14 mouse cellular contexts compared by ENCODE assay signal in genomic region chr7:24533806-24534205, GRCm38 (mm10). TPM values are rescaled to one million over a fixed set of nuclear protein-coding genes. Genes with fewer than 3 reads are reported as not detected.
A peak's percentile ranks its signal among the peaks of the same experiment; 100 is the strongest.
DNase-seq lines count a peak whose midpoint lies in the region; ATAC-seq lines count a peak whose summit lies in the region.
"Had no signal": no experiment of that assay in that cellular context is flagged by ENCODE, and none has a peak within 500 bp of the region (broad histone marks: within the 10 kb centered on the region; RNA-seq: fewer than 3 reads in every experiment).

No protein-coding gene starts in this region.

- 0 out of 2 replicates have a peak overlapping the region, but pooled peaks have one; percentile 3 for H3K4me3 ChIP-seq in embryonic facial prominence, embryonic 14.5 days (ENCODE audit: low read depth, low read length)
- peak overlapping the region; percentile 19 for H3K4me3 ChIP-seq in hindbrain, embryonic 13.5 days
- H3K4me3 ChIP-seq in midbrain, embryonic 15.5 days = no peak overlapping the region
- H3K4me3 ChIP-seq: embryonic facial prominence, embryonic 15.5 days; gastrocnemius, adult 2 months; lung, embryonic 15.5 days; myocyte had no signal

- peaks cover 36% of the 10 kb centered on the region for H3K36me3 ChIP-seq in embryonic facial prominence, embryonic 14.5 days (ENCODE audit: control insufficient read depth, insufficient read depth, low read length)
- H3K36me3 ChIP-seq in hindbrain, embryonic 13.5 days = peaks cover 44% of the 10 kb centered on the region
- peaks cover 18% of the 10 kb centered on the region for H3K36me3 ChIP-seq in midbrain, embryonic 15.5 days (replicated peaks)

- no peaks in the 10 kb centered on the region; the same call in 1 of the 2 replicates for H3K27me3 ChIP-seq in embryonic facial prominence, embryonic 14.5 days (replicated peaks; ENCODE audit: control insufficient read depth, insufficient read depth, low read length)
- peaks cover 12% of the 10 kb centered on the region; the same call in 1 of the 2 replicates for H3K27me3 ChIP-seq in hindbrain, embryonic 13.5 days
- no peaks in the 10 kb centered on the region for H3K27me3 ChIP-seq in midbrain, embryonic 15.5 days (replicated peaks)
- H3K27me3 ChIP-seq: embryonic facial prominence, embryonic 15.5 days; lung, embryonic 15.5 days had no signal

- H3K27ac ChIP-seq in embryonic facial prominence, embryonic 14.5 days (replicated peaks; ENCODE audit: low read depth, low read length) = no peak overlapping the region
- H3K27ac ChIP-seq in hindbrain, embryonic 13.5 days = no peak overlapping the region
- H3K27ac ChIP-seq in midbrain, embryonic 15.5 days = no peak overlapping the region
- H3K27ac ChIP-seq: embryonic facial prominence, embryonic 15.5 days; gastrocnemius, adult 2 months; lung, embryonic 15.5 days had no signal

- H3K4me1 ChIP-seq in embryonic facial prominence, embryonic 14.5 days (ENCODE audit: control insufficient read depth, insufficient read depth, low read length) = peaks cover 15% of the 10 kb centered on the region
- H3K4me1 ChIP-seq in hindbrain, embryonic 13.5 days (replicated peaks) = peaks cover 51% of the 10 kb centered on the region
- H3K4me1 ChIP-seq in midbrain, embryonic 15.5 days = peaks cover 46% of the 10 kb centered on the region

- no peak for ATAC-seq in embryonic facial prominence, embryonic 14.5 days (ENCODE audit: low read depth)
- ATAC-seq in hindbrain, embryonic 13.5 days (ENCODE audit: low FRiP score) = no peak
- no peak for ATAC-seq in midbrain, embryonic 15.5 days (replicated peaks)

- WGBS in embryonic facial prominence, embryonic 14.5 days = 42% methylated on average over 26 of the region's 42 CpGs
- 19% methylated on average over 42 of the region's 42 CpGs for WGBS in hindbrain, embryonic 13.5 days
- 25% methylated on average over 42 of the region's 42 CpGs for WGBS in midbrain, embryonic 15.5 days

- H3K9ac ChIP-seq in embryonic facial prominence, embryonic 14.5 days (ENCODE audit: low read depth, low read length) = peak overlapping the region; percentile 19; the same call in 1 of the 2 replicates
- peak overlapping the region; percentile 66 for H3K9ac ChIP-seq in hindbrain, embryonic 13.5 days
- no peak overlapping the region for H3K9ac ChIP-seq in midbrain, embryonic 15.5 days
- H3K9ac ChIP-seq: embryonic facial prominence, embryonic 15.5 days; lung, embryonic 15.5 days had no signal

- peak; percentile 19 to 38 for DNase-seq in kidney, postnatal 4 days
- no peak for DNase-seq in kidney, adult 18-20 months
- DNase-seq in embryonic facial prominence, embryonic 14.5 days (ENCODE audit: low spot score) = no peak
- no peak for DNase-seq in adrenal gland, adult 2 months
- no peak for DNase-seq in natural killer cell, adult 2 months (ENCODE audit: low spot score in 2 of 2)
- no peak for DNase-seq in urinary bladder, postnatal 10 days (ENCODE audit: low spot score)
- DNase-seq: gastrocnemius, adult 2 months; thymus, postnatal 4 days had no signal

- H3K4me2 ChIP-seq in embryonic facial prominence, embryonic 14.5 days (ENCODE audit: low read depth, low read length) = peak overlapping the region; percentile 20; the same call in 1 of the 2 replicates
- H3K4me2 ChIP-seq in hindbrain, embryonic 13.5 days = peak overlapping the region; percentile 35
- H3K4me2 ChIP-seq in midbrain, embryonic 15.5 days = peak overlapping the region; percentile 14; the same call in 1 of the 2 replicates
- H3K4me2 ChIP-seq: embryonic facial prominence, embryonic 15.5 days; lung, embryonic 15.5 days had no signal

- no peaks in the 10 kb centered on the region for H3K9me3 ChIP-seq in embryonic facial prominence, embryonic 14.5 days (ENCODE audit: control insufficient read depth, low read length)
- H3K9me3 ChIP-seq in hindbrain, embryonic 13.5 days = no peaks in the 10 kb centered on the region
- H3K9me3 ChIP-seq in midbrain, embryonic 15.5 days = no peaks in the 10 kb centered on the region
- H3K9me3 ChIP-seq: embryonic facial prominence, embryonic 15.5 days; lung, embryonic 15.5 days had no signal

RNA-seq across cellular contexts. Expression of gene Irgq, which starts 3.3 kb away (rescaled TPM):
- polyA plus RNA-seq in embryonic facial prominence, embryonic 14.5 days (2014; fragmentation: Nextera tagmentation; extraction: Ambion mirVana) = 11.4 and 12.0 TPM in 2 replicates
- 21.1 TPM in 2 replicates for polyA plus RNA-seq in hindbrain, embryonic 13.5 days (2015; fragmentation: Nextera tagmentation; extraction: Ambion mirVana)
- 31.8 and 33.2 TPM in 2 replicates for polyA plus RNA-seq in midbrain, embryonic 15.5 days (2015; fragmentation: Nextera tagmentation; extraction: Ambion mirVana)
- total RNA-seq in adrenal gland, adult 2 months (2021) = 10 to 100 TPM; 21.2 to 23.7 TPM
- 20.8 and 23.5 TPM in 2 replicates for polyA plus RNA-seq in adrenal gland, adult 2 months (2012; rRNA removed)

RNA-seq across cellular contexts. Expression of gene Pinlyp, which starts 12.1 kb away (rescaled TPM):
- polyA plus RNA-seq in embryonic facial prominence, embryonic 14.5 days (2014; fragmentation: Nextera tagmentation; extraction: Ambion mirVana) = 0.34 and 1.5 TPM in 2 replicates
- not detected in 2 replicates for polyA plus RNA-seq in hindbrain, embryonic 13.5 days (2015; fragmentation: Nextera tagmentation; extraction: Ambion mirVana)
- polyA plus RNA-seq in midbrain, embryonic 15.5 days (2015; fragmentation: Nextera tagmentation; extraction: Ambion mirVana) = not detected in 2 replicates
- total RNA-seq in adrenal gland, adult 2 months (2021) = not detected
- polyA plus RNA-seq in adrenal gland, adult 2 months (2012; rRNA removed) = not detected in 2 replicates
- total RNA-seq: gastrocnemius, adult 2 months; layer of hippocampus, postnatal 14 days had no signal

RNA-seq across cellular contexts. Expression of gene Xrcc1, which starts 12.3 kb away (rescaled TPM):
- polyA plus RNA-seq in embryonic facial prominence, embryonic 14.5 days (2014; fragmentation: Nextera tagmentation; extraction: Ambion mirVana) = 88.4 and 97.9 TPM in 2 replicates
- 61.3 and 63.9 TPM in 2 replicates for polyA plus RNA-seq in hindbrain, embryonic 13.5 days (2015; fragmentation: Nextera tagmentation; extraction: Ambion mirVana)
- 67.1 and 76.5 TPM in 2 replicates for polyA plus RNA-seq in midbrain, embryonic 15.5 days (2015; fragmentation: Nextera tagmentation; extraction: Ambion mirVana)
- total RNA-seq in adrenal gland, adult 2 months (2021) = 10 to 100 TPM; 34.7 to 36.8 TPM
- 61.2 TPM in 2 replicates for polyA plus RNA-seq in adrenal gland, adult 2 months (2012; rRNA removed)

RNA-seq across cellular contexts. Expression of gene AC161166.1, which starts 21.6 kb away (rescaled TPM):
- 0.19 and 0.22 TPM in 2 replicates for polyA plus RNA-seq in embryonic facial prominence, embryonic 14.5 days (2014; fragmentation: Nextera tagmentation; extraction: Ambion mirVana)
- 1.1 and 1.6 TPM in 2 replicates for polyA plus RNA-seq in hindbrain, embryonic 13.5 days (2015; fragmentation: Nextera tagmentation; extraction: Ambion mirVana)
- 2.1 and 2.2 TPM in 2 replicates for polyA plus RNA-seq in midbrain, embryonic 15.5 days (2015; fragmentation: Nextera tagmentation; extraction: Ambion mirVana)
- not detected for total RNA-seq in adrenal gland, adult 2 months (2021)
- polyA plus RNA-seq in adrenal gland, adult 2 months (2012; rRNA removed) = not detected in 2 replicates
- total RNA-seq: gastrocnemius, adult 2 months; layer of hippocampus, postnatal 14 days had no signal

RNA-seq across cellular contexts. Expression of gene Zfp428, which starts 27.0 kb away (rescaled TPM):
- polyA plus RNA-seq in embryonic facial prominence, embryonic 14.5 days (2014; fragmentation: Nextera tagmentation; extraction: Ambion mirVana) = 31.3 and 36.6 TPM in 2 replicates
- polyA plus RNA-seq in hindbrain, embryonic 13.5 days (2015; fragmentation: Nextera tagmentation; extraction: Ambion mirVana) = 259 and 270 TPM in 2 replicates
- 336 and 344 TPM in 2 replicates for polyA plus RNA-seq in midbrain, embryonic 15.5 days (2015; fragmentation: Nextera tagmentation; extraction: Ambion mirVana)
- total RNA-seq in adrenal gland, adult 2 months (2021) = 1 to 10 TPM; 4.2 to 7.2 TPM
- polyA plus RNA-seq in adrenal gland, adult 2 months (2012; rRNA removed) = 32.1 and 38.3 TPM in 2 replicates

Comparison
In these comparisons a context has a peak if more than half of its experiments do, and no peak if none do; other contexts are left out.
1. DNase-seq: peak in kidney, postnatal 4 days (2 of 2); none in kidney, adult 18-20 months (single experiment), embryonic facial prominence, embryonic 14.5 days (single experiment), adrenal gland, adult 2 months (single experiment), natural killer cell, adult 2 months (0 of 2) and urinary bladder, postnatal 10 days (single experiment).
2. Peak in every context shown above with its lines, with median percentiles within 50 percentile points of each other: H3K4me2 ChIP-seq.